In genomic region chr8:47750096-47750495, GRCm38 (mm10) we compare ENCODE assay signal across 13 mouse cellular contexts. TPM values are rescaled to one million over a fixed set of nuclear protein-coding genes. Genes with fewer than 3 reads are reported as not detected.
A peak's percentile ranks its signal among the peaks of the same experiment; 100 is the strongest.
DNase-seq lines count a peak whose midpoint lies in the region; ATAC-seq lines count a peak whose summit lies in the region.
"Had no signal": no experiment of that assay in that cellular context is flagged by ENCODE, and none has a peak within 500 bp of the region (broad histone marks: within the 10 kb centered on the region; RNA-seq: fewer than 3 reads in every experiment).

No protein-coding gene starts in this region.

- DNase-seq in heart, embryonic 10.5 days (ENCODE audit: low spot score), result no peak
- DNase-seq in heart, adult 18-20 months, result no peak
- no peak for DNase-seq in neural tube, embryonic 10.5 days (ENCODE audit: extremely low spot score, low spot score)
- no peak for DNase-seq in adipocyte (ENCODE audit: low spot score)
- no peak for DNase-seq in c-Kit-positive CD71-positive TER-119-positive erythroid progenitor cells, embryonic 14.5 days (ENCODE audit: low spot score)
- DNase-seq in spleen, postnatal 4 days (ENCODE audit: low spot score in 2 of 2), result no peak
- DNase-seq: cerebellum, adult 9-11 months; kidney, adult 11 months; spleen, adult 18-20 months had no signal

- H3K4me3 ChIP-seq in heart, embryonic 10.5 days, result peak overlapping the region; percentile 43
- H3K4me3 ChIP-seq in neural tube, embryonic 12.5 days, result no peak overlapping the region
- no peak overlapping the region; the same call in 1 of the 2 replicates for H3K4me3 ChIP-seq in heart, embryonic 16.5 days (ENCODE audit: low read length)

- no peaks in the 10 kb centered on the region for H3K9me3 ChIP-seq in heart, embryonic 10.5 days
- H3K9me3 ChIP-seq in neural tube, embryonic 12.5 days, result no peaks in the 10 kb centered on the region
- no peaks in the 10 kb centered on the region for H3K9me3 ChIP-seq in heart, embryonic 16.5 days (replicated peaks; ENCODE audit: control insufficient read depth, low read length)

- no peak overlapping the region for H3K9ac ChIP-seq in neural tube, embryonic 12.5 days
- no peak overlapping the region for H3K9ac ChIP-seq in heart, embryonic 16.5 days (ENCODE audit: low read length)

- no peaks in the 10 kb centered on the region for H3K4me1 ChIP-seq in heart, embryonic 10.5 days
- H3K4me1 ChIP-seq in neural tube, embryonic 12.5 days, result 0 out of 2 replicates have a peak, but pooled peaks cover 3% of the 10 kb centered on the region
- H3K4me1 ChIP-seq in heart, embryonic 16.5 days (ENCODE audit: control insufficient read depth, insufficient read depth, low read length), result no peaks in the 10 kb centered on the region

- H3K36me3 ChIP-seq in heart, embryonic 10.5 days, result no peaks in the 10 kb centered on the region
- H3K36me3 ChIP-seq in neural tube, embryonic 12.5 days, result no peaks in the 10 kb centered on the region
- H3K36me3 ChIP-seq in heart, embryonic 16.5 days (ENCODE audit: control insufficient read depth, insufficient read depth), result no peaks in the 10 kb centered on the region

- H3K27ac ChIP-seq in heart, embryonic 10.5 days, result no peak overlapping the region
- no peak overlapping the region for H3K27ac ChIP-seq in neural tube, embryonic 12.5 days
- H3K27ac ChIP-seq in heart, embryonic 16.5 days (ENCODE audit: low read length), result no peak overlapping the region

- no peak for ATAC-seq in neural tube, embryonic 12.5 days (ENCODE audit: low FRiP score, low read depth)
- no peak for ATAC-seq in heart, embryonic 16.5 days (replicated peaks; ENCODE audit: extremely low read depth, insufficient read depth, low FRiP score)
- ATAC-seq: forebrain, embryonic 16.5 days; midbrain, embryonic 16.5 days had no signal

- WGBS in heart, embryonic 10.5 days, result 41% methylated on average over 14 of the region's 14 CpGs
- 53% methylated on average over 14 of the region's 14 CpGs for WGBS in neural tube, embryonic 12.5 days
- 44% methylated on average over 14 of the region's 14 CpGs for WGBS in heart, embryonic 16.5 days

- peak overlapping the region; percentile 14; the same call in 1 of the 2 replicates for H3K4me2 ChIP-seq in neural tube, embryonic 12.5 days (replicated peaks)
- peak overlapping the region; percentile 39 for H3K4me2 ChIP-seq in heart, embryonic 16.5 days (ENCODE audit: low read depth, low read length)

- no peaks in the 10 kb centered on the region for H3K27me3 ChIP-seq in heart, embryonic 10.5 days (ENCODE audit: insufficient read depth, poor library complexity, severe bottlenecking)
- H3K27me3 ChIP-seq in neural tube, embryonic 12.5 days (replicated peaks), result no peaks in the 10 kb centered on the region
- no peaks in the 10 kb centered on the region for H3K27me3 ChIP-seq in heart, embryonic 16.5 days (ENCODE audit: control insufficient read depth, insufficient read depth, low read length)

RNA-seq across cellular contexts. Expression of gene Cdkn2aip, which starts 36.4 kb away (rescaled TPM):
- polyA plus RNA-seq in heart, embryonic 10.5 days (2016; fragmentation: Nextera tagmentation; extraction: Ambion mirVana), result 17.3 and 18.4 TPM in 2 replicates
- total RNA-seq in heart, adult 18-20 months (2021), result 1 to 10 TPM; 9.0 to 9.1 TPM
- polyA plus RNA-seq in neural tube, embryonic 12.5 days (2016; fragmentation: Nextera tagmentation; extraction: Ambion mirVana), result 43.3 and 45.1 TPM in 2 replicates
- 15.5 and 17.2 TPM in 2 replicates for polyA plus RNA-seq in heart, embryonic 16.5 days (2015; fragmentation: Nextera tagmentation; extraction: Ambion mirVana)
